Mouse (Mus musculus): ENCODE data around the gene Trank1. TPM values are rescaled to one million over a fixed set of nuclear protein-coding genes. Genes with fewer than 3 reads are reported as not detected.
A peak's percentile ranks its signal among the peaks of the same experiment; 100 is the strongest.

The Trank1 gene
- total RNA-seq (2014; rRNA removed): 42.8 and 49.0 TPM in 2 replicates
- 12.6 and 13.1 TPM in 2 replicates for polyA plus RNA-seq (2015; fragmentation: Nextera tagmentation; extraction: Ambion mirVana)

DNA sequence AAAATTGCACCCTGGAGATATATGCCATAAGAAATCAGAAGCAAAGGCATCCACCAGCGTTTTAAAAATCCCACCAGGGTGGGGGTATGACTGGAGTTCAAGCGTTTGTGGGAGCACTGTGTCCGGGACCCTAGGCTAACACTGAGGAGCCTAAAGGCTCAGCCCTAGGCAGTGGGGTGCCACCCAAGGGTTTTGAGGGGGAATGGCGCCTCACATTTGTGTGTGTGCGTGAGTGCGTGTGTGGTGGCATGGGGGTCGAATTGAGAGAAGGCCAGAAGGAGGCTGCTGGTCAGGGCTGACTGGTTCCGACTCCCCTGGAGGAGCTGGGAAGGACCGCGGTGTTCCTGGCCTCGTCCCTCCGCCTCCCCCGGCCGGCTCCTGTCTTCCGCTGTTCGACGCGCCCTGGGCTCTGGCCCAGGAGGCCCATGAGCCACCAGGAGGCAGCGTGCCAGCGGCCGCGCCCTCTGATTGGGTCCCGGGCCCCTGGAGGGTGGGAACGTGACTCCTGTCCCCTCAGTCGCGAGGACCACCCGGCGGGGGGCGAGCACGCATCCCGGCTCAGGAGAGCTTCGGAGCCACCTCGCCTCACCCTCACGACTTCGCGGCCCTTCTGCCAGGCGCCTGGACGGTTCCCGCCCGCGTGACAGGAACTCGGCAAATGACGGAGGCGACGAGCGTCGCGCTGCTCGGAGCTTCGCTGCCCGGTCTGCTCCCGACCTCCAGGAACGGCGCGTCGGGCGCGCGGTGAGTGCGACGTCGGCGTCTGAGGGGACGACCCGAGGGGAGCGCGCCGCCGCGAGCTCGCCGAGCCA is at the start of gene Trank1:
TSS of gene Trank1 (plus strand) at position 709 of the 812 bp plus-strand sequence.
- H3K9me3 ChIP-seq (ENCODE audit: low read length): no peaks in the 10 kb centered on the region
- H3K9ac ChIP-seq (replicated peaks; ENCODE audit: low read length): peak within 1 kb of the TSS; percentile 73
- no peaks in the 10 kb centered on the region for H3K36me3 ChIP-seq (ENCODE audit: insufficient read depth, low read length)
- peaks cover 6% of the 10 kb centered on the region; the same call in 1 of the 2 replicates for H3K27me3 ChIP-seq (ENCODE audit: insufficient read depth, low read length)
- H3K4me1 ChIP-seq (ENCODE audit: insufficient read depth, low read length): no peaks in the 10 kb centered on the region
- WGBS: 8% methylated on average over 66 of the region's 72 CpGs
- H3K27ac ChIP-seq: peak within 1 kb of the TSS; percentile 84
- DNase-seq (ENCODE audit: low spot score) (peak; percentile 76), ATAC-seq (peak; percentile 78)
- H3K4me2 ChIP-seq (ENCODE audit: low read depth, low read length): peak within 1 kb of the TSS; percentile 78
- no peak for TF ChIP-seq CTCF (IDR thresholded peaks at IDR 0.05; ENCODE audit: low read depth)
- H3K4me3 ChIP-seq (ENCODE audit: low read length): peak within 1 kb of the TSS; percentile 64

DNA sequence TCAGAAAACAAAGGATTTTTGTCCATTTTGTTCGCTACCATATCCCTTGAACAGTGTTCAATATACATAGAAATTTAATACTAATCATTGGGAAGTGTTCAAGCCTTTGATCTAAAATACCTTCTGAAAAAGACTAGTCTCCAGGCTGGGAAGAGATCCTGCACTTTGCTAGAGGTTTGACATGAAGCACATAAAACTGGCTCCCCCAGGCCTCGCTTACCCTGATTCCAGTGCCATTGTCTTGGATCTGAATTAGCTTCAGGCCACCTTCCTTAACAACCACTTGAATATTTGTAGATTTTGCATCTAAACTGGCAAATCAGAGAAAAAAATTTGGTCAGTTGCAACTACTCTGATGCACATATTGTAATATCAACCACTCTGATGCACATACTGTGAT is 43.5 kb upstream of the Trank1 start:
- H3K9ac ChIP-seq (replicated peaks; ENCODE audit: low read length): no peak overlapping the region
- no peak for ATAC-seq
- 94% methylated on average over 2 of the region's 2 CpGs for WGBS

DNA sequence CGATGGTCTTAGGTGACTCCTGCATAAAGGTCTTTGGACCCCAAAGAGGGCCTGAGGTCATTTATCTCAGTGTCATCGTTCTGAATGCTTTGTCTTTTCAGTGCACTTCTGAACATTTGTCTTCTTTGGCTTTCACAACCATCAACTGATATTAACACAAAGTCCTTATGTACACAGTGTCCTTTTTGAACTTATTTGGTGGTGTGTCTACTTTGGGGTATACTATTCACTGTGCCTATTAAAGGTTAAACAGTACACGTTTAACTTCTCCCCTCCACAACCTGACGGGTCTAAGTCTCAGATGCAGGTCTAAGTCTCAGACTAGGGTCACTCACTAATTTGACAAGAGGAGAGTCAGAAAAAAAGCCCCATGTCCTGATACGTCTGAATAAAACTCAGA is 40.9 kb upstream of the Trank1 start:
- ATAC-seq: no peak
- no peaks in the 10 kb centered on the region for H3K9me3 ChIP-seq (ENCODE audit: low read length)
- H3K27me3 ChIP-seq (ENCODE audit: insufficient read depth, low read length): no peaks in the 10 kb centered on the region
- DNase-seq (ENCODE audit: low spot score): no peak
- peaks cover 28% of the 10 kb centered on the region for H3K4me1 ChIP-seq (ENCODE audit: insufficient read depth, low read length)
- H3K27ac ChIP-seq: peak overlapping the region; percentile 96
- TF ChIP-seq CTCF (IDR thresholded peaks at IDR 0.05; ENCODE audit: low read depth): no peak
- peak overlapping the region; percentile 71 for H3K9ac ChIP-seq (replicated peaks; ENCODE audit: low read length)
- 12% methylated on average over 5 of the region's 5 CpGs for WGBS
- H3K36me3 ChIP-seq (ENCODE audit: insufficient read depth, low read length): no peaks in the 10 kb centered on the region
- H3K4me2 ChIP-seq (ENCODE audit: low read depth, low read length): peak overlapping the region; percentile 62
- peak overlapping the region; percentile 92 for H3K4me3 ChIP-seq (ENCODE audit: low read length)

More for the DNA sequence above, 43.5 kb upstream of the Trank1 start:
- no peak for TF ChIP-seq CTCF (IDR thresholded peaks at IDR 0.05; ENCODE audit: low read depth)
- H3K9me3 ChIP-seq (ENCODE audit: low read length): no peaks in the 10 kb centered on the region
- no peak overlapping the region for H3K4me3 ChIP-seq (ENCODE audit: low read length)
- peaks cover 12% of the 10 kb centered on the region; the same call in 1 of the 2 replicates for H3K36me3 ChIP-seq (ENCODE audit: insufficient read depth, low read length)
- DNase-seq (ENCODE audit: low spot score): no peak
- no peak overlapping the region for H3K4me2 ChIP-seq (ENCODE audit: low read depth, low read length)
- H3K27ac ChIP-seq: no peak overlapping the region
- H3K4me1 ChIP-seq (ENCODE audit: insufficient read depth, low read length): peaks cover 8% of the 10 kb centered on the region; the same call in 1 of the 2 replicates
- H3K27me3 ChIP-seq (ENCODE audit: insufficient read depth, low read length): no peaks in the 10 kb centered on the region

DNA sequence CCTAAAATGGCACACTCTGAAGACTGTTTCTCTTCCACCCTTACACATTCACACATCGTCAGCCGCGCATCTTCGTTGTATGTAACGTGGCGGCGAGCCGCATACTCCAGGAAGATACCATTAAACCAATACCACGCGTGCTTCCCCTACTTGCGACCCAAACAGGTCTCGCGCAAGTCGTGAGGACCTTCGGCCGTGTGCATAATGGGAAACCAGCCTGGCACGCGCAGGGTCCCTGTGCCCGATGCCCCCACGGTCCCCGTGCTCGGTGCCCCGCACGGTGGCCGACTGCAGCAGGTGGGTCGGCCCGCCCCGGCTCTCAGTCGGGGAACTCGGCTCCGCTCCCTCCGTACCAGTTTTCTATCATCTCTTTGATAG is 40.5 kb upstream of the Trank1 start:
- ATAC-seq (peak; percentile 86), DNase-seq (ENCODE audit: low spot score) (peak; percentile 89)
- 2% methylated on average over 32 of the region's 32 CpGs for WGBS
- H3K9ac ChIP-seq (replicated peaks; ENCODE audit: low read length): peak overlapping the region; percentile 71
- TF ChIP-seq CTCF (IDR thresholded peaks at IDR 0.05; ENCODE audit: low read depth): no peak
- peak overlapping the region; percentile 92 for H3K4me3 ChIP-seq (ENCODE audit: low read length)
- H3K4me1 ChIP-seq (ENCODE audit: insufficient read depth, low read length): peaks cover 29% of the 10 kb centered on the region
- H3K4me2 ChIP-seq (ENCODE audit: low read depth, low read length): peak overlapping the region; percentile 62
- no peaks in the 10 kb centered on the region for H3K27me3 ChIP-seq (ENCODE audit: insufficient read depth, low read length)
- H3K36me3 ChIP-seq (ENCODE audit: insufficient read depth, low read length): no peaks in the 10 kb centered on the region
- H3K27ac ChIP-seq: peak overlapping the region; percentile 96
- no peaks in the 10 kb centered on the region for H3K9me3 ChIP-seq (ENCODE audit: low read length)

DNA sequence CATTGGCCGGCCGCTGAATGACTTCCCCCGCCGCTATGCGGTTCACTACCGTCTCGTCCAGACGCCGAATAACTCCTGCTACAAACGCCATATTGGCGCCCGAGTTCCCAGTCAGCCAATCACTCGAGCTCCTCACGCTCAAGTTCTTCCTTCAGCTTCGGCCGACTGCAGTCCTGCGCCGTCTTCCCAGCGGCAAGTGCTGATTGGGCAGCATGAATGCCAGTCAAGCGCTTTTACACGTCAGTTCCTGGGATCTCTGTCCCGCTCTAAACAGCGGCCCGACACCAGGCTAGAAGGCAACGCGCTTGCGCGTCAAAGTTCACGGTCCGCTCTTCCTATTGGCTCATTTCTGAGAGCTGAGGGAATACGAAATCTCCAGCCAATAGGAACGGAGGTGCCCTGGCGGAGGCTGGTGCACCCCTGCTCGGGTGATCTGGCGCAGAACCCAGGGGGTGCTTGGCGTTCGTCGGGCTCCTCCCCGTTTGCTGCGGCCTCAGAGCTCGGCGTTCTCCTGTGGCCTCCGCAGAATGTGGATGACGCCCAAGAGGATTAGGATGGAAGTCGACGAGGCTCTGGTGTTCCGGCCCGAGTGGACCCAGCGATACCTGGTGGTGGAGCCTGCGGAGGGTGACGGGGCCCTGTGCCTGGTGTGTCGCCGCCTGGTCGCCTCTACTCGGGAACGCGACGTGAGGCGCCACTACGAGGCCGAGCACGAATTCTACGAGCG is 39.9 kb upstream of the Trank1 start, which contains the start of the genes Mlh1 and Epm2aip1:
TSS of gene Mlh1 (minus strand) at position 358 of the 727 bp plus-strand sequence.
TSS of gene Epm2aip1 (plus strand) at position 496 of the 727 bp plus-strand sequence.
- no peaks in the 10 kb centered on the region for H3K27me3 ChIP-seq (ENCODE audit: insufficient read depth, low read length)
- peak within 1 kb of the TSS; percentile 92 for H3K4me3 ChIP-seq (ENCODE audit: low read length)
- H3K9ac ChIP-seq (replicated peaks; ENCODE audit: low read length): peak within 1 kb of the TSS; percentile 96
- H3K4me1 ChIP-seq (ENCODE audit: insufficient read depth, low read length): peaks cover 34% of the 10 kb centered on the region
- H3K4me2 ChIP-seq (ENCODE audit: low read depth, low read length): peak within 1 kb of the TSS; percentile 91
- no peak; the same call in 1 of the 2 replicates for TF ChIP-seq CTCF (IDR thresholded peaks at IDR 0.05; ENCODE audit: low read depth)
- H3K9me3 ChIP-seq (ENCODE audit: low read length): no peaks in the 10 kb centered on the region
- peak within 1 kb of the TSS; percentile 96 for H3K27ac ChIP-seq
- ATAC-seq (peak; percentile 100), DNase-seq (ENCODE audit: low spot score) (peak; percentile 100)
- H3K36me3 ChIP-seq (ENCODE audit: insufficient read depth, low read length): no peaks in the 10 kb centered on the region
- WGBS: 1% methylated on average over 64 of the region's 64 CpGs

DNA sequence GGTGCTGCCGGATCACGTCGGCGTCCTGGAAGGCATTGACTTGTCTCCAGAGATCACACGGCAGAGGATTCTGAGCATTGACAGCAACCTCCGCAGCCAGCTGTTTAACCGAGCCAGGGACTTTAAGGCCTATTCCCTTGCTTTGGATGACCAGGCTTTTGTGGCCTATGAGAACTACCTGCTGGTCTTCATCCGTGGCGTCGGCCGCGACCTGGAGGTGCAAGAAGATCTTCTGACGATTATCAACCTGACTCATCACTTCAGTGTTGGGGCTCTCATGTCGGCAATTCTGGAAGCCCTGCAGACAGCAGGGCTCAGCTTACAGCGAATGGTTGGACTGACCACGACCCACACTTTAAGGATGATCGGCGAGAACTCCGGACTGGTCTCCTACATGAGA is 39.2 kb upstream of the Trank1 start:
- ATAC-seq: no peak
- Histone ChIP-seq H3K4me1 (ENCODE audit: insufficient read depth, low read length) (peaks cover 34% of the 10 kb centered on the region), H3K4me3 (ENCODE audit: low read length) (peak overlapping the region; percentile 92), H3K9ac (replicated peaks; ENCODE audit: low read length) (peak overlapping the region; percentile 96), H3K4me2 (ENCODE audit: low read depth, low read length) (peak overlapping the region; percentile 91), H3K9me3 (ENCODE audit: low read length) (no peaks in the 10 kb centered on the region), H3K27ac (peak overlapping the region; percentile 96), H3K27me3 (ENCODE audit: insufficient read depth, low read length) (no peaks in the 10 kb centered on the region), H3K36me3 (ENCODE audit: insufficient read depth, low read length) (no peaks in the 10 kb centered on the region)
- 9% methylated on average over 19 of the region's 19 CpGs for WGBS
- peak; percentile 32 for DNase-seq (ENCODE audit: low spot score)
- TF ChIP-seq CTCF (IDR thresholded peaks at IDR 0.05; ENCODE audit: low read depth): no peak
